Mouse (Mus musculus) G1E (cell line): ENCODE measurements around the gene Gm36028. TPM values are rescaled to one million over a fixed set of nuclear protein-coding genes. Genes with fewer than 3 reads are reported as not detected.
A peak's percentile ranks its signal among the peaks of the same experiment; 100 is the strongest.

Source experiments
- ATAC-seq: 2 replicates; pipeline ENCODE4 v1.8.0; 2016; ENCODE audit warnings: mild to moderate bottlenecking; ENCODE audit not compliant: insufficient number of reproducible peaks, poor library complexity, low FRiP score, severe bottlenecking; ENCODE audit errors: extremely low read depth
- DNase-seq: peaks from one replicate; pipeline ENCODE4 v3.0.0; 2012; ENCODE audit warnings: low spot score
- H3K27me3 ChIP-seq: 2 replicates; pipeline ENCODE4 v1.6.1; 2012; ENCODE audit warnings: mild to moderate bottlenecking, low read length, inconsistent platforms; ENCODE audit not compliant: insufficient read depth
- H3K36me3 ChIP-seq: replicated peaks from 2 replicates; pipeline ENCODE3; 2012; ENCODE audit warnings: mild to moderate bottlenecking, inconsistent platforms
- H3K4me1 ChIP-seq: 2 replicates; pipeline ENCODE4 v1.6.1; 2012; ENCODE audit warnings: low read depth, low read length, inconsistent platforms, mixed read lengths; ENCODE audit not compliant: insufficient read depth
- H3K4me3 ChIP-seq: 2 replicates; pipeline ENCODE4 v1.5.1; 2012; ENCODE audit warnings: low read depth, mild to moderate bottlenecking, inconsistent platforms, low read length, moderate library complexity, mixed read lengths
- H3K9me3 ChIP-seq: replicated peaks from 2 replicates; pipeline ENCODE4 v1.6.1; 2012; ENCODE audit warnings: inconsistent platforms
- CTCF ChIP-seq: IDR thresholded peaks from 2 replicates; pipeline ENCODE4 v1.5.1; 2012; ENCODE audit warnings: low read depth, low read length, inconsistent platforms, mixed read lengths
- GATA1 ChIP-seq: IDR thresholded peaks from 2 replicates; pipeline ENCODE4 v1.6.1; 2012; ENCODE audit warnings: borderline replicate concordance, low read length, inconsistent platforms, mixed read lengths
- GATA2 ChIP-seq: IDR thresholded peaks from 2 replicates; pipeline ENCODE4 v1.6.1; 2012; ENCODE audit warnings: low read depth, low read length, inconsistent platforms, borderline replicate concordance
- POLR2AphosphoS5 ChIP-seq: IDR thresholded peaks from 2 replicates; pipeline ENCODE4 v1.6.1; 2012; ENCODE audit warnings: low read depth, low read length, inconsistent platforms; ENCODE audit not compliant: insufficient replicate concordance
- TAL1 ChIP-seq: conservative IDR thresholded peaks from 2 replicates; pipeline ENCODE4 v1.6.1; 2012; ENCODE audit warnings: low read depth, low read length, inconsistent platforms, mixed read lengths
- polyA plus RNA-seq: library from polyadenylated mRNA; stranded (reverse); fragments of >175 nt; gene quantifications from 2 replicates; pipeline ENCODE4 v1.2.3, GENCODE M21; 2012
- total RNA-seq, 2 experiments: library from RNA; stranded (forward) in 1 of 2; stranded (reverse) in 1 of 2; fragments of 200-1000 nt in 1 of 2; fragments of >200 nt in 1 of 2; fragmentation: Nextera tagmentation in 1 of 2; gene quantifications; 2 replicates each; pipeline ENCODE4 v1.2.3; 2014 to 2017

The Gm36028 gene
- total and polyA plus RNA-seq, 3 experiments, result 0.16 TPM; not detected in 2

GRCm38 (mm10) chr16:37874501-37875235 lies 13.7 kb upstream of the Gm36028 start:
- H3K4me3 ChIP-seq, result no peak overlapping the region
- peaks cover 61% of the 10 kb centered on the region for H3K36me3 ChIP-seq
- DNase-seq, result no peak
- H3K27me3 ChIP-seq, result no peaks in the 10 kb centered on the region
- TF ChIP-seq TAL1 (no peak), CTCF (no peak), GATA1 (no peak), GATA2 (no peak), POLR2AphosphoS5 (no peak)
- no peaks in the 10 kb centered on the region for H3K9me3 ChIP-seq
- H3K4me1 ChIP-seq, result peaks cover 35% of the 10 kb centered on the region
- no peak for ATAC-seq

GRCm38 (mm10) chr16:37871112-37871715 lies 10.3 kb upstream of the Gm36028 start:
- no peak overlapping the region for H3K4me3 ChIP-seq
- H3K4me1 ChIP-seq, result peaks cover 32% of the 10 kb centered on the region
- H3K9me3 ChIP-seq, result no peaks in the 10 kb centered on the region
- H3K27me3 ChIP-seq, result no peaks in the 10 kb centered on the region
- TF ChIP-seq GATA1, result no peak
- TF ChIP-seq POLR2AphosphoS5, result no peak
- no peak for TF ChIP-seq GATA2
- TF ChIP-seq CTCF, result no peak
- no peak for TF ChIP-seq TAL1
- ATAC-seq, result no peak
- H3K36me3 ChIP-seq, result peaks cover 32% of the 10 kb centered on the region
- DNase-seq, result no peak

- no peaks in the 10 kb centered on the region for H3K27me3 ChIP-seq
- peaks cover 27% of the 10 kb centered on the region for H3K36me3 ChIP-seq
- peak overlapping the region; percentile 97 for H3K4me3 ChIP-seq
- no peak for TF ChIP-seq GATA2
- TF ChIP-seq CTCF, result no peak
- no peaks in the 10 kb centered on the region for H3K9me3 ChIP-seq
- DNase-seq, result peak; percentile 11
- peaks cover 29% of the 10 kb centered on the region for H3K4me1 ChIP-seq
- ATAC-seq, result no peak
Observed at GRCm38 (mm10) chr16:37869470-37870231, 8.7 kb upstream of the Gm36028 start.

- ATAC-seq, result no peak
- Histone ChIP-seq H3K27me3 (0 out of 2 replicates have a peak, but pooled peaks cover 5% of the 10 kb centered on the region), H3K9me3 (no peaks in the 10 kb centered on the region), H3K4me3 (peak overlapping the region; percentile 97), H3K36me3 (peaks cover 24% of the 10 kb centered on the region), H3K4me1 (peaks cover 29% of the 10 kb centered on the region)
- TF ChIP-seq TAL1 (no peak), CTCF (no peak), GATA1 (no peak), GATA2 (no peak)
- peak; percentile 57 for DNase-seq
Observed at GRCm38 (mm10) chr16:37868506-37869469, 7.8 kb upstream of the Gm36028 start.

GRCm38 (mm10) chr16:37867791-37868505 lies 7.0 kb upstream of the Gm36028 start, which contains the start of gene Lrrc58:
Gene Lrrc58, plus strand, starts transcription at chr16:37868389.
- peak; percentile 32; the same call in 1 of the 2 replicates for ATAC-seq
- H3K4me1 ChIP-seq, result peaks cover 28% of the 10 kb centered on the region
- TF ChIP-seq TAL1, result no peak
- no peak for TF ChIP-seq CTCF
- no peak for TF ChIP-seq GATA1
- no peak for TF ChIP-seq POLR2AphosphoS5
- TF ChIP-seq GATA2, result no peak
- peak within 1 kb of the TSS; percentile 97 for H3K4me3 ChIP-seq
- 0 out of 2 replicates have a peak, but pooled peaks cover 8% of the 10 kb centered on the region for H3K27me3 ChIP-seq
- H3K9me3 ChIP-seq, result no peaks in the 10 kb centered on the region
- peaks cover 22% of the 10 kb centered on the region for H3K36me3 ChIP-seq
- DNase-seq, result peak; percentile 95
